Mouse (Mus musculus) kidney, embryonic 14.5 days (tissue): ENCODE measurements around the gene Mapkapk2. TPM values are rescaled to one million over a fixed set of nuclear protein-coding genes. Genes with fewer than 3 reads are reported as not detected.

Experiments
- ATAC-seq: fragments of 200-750 bp; cut with Nextera tagmentation; 2 replicates; pipeline ENCODE4 v1.8.0; 2017; ENCODE audit warnings: moderate number of reproducible peaks, mild to moderate bottlenecking, moderate TSS enrichment, moderate library complexity; ENCODE audit not compliant: low FRiP score, low TSS enrichment
- H3K27ac ChIP-seq: fragments of 300-500 bp; sonication (generic); 2 replicates; pipeline ENCODE4 v1.5.1; 2014; ENCODE audit warnings: low read depth, mild to moderate bottlenecking, low read length, moderate library complexity, mixed read lengths
- H3K27me3 ChIP-seq: fragments of 300-500 bp; sonication (generic); 2 replicates; pipeline ENCODE4 v1.6.1; 2014; ENCODE audit warnings: mild to moderate bottlenecking, low read length; ENCODE audit not compliant: control insufficient read depth, insufficient read depth
- H3K36me3 ChIP-seq: fragments of 300-500 bp; sonication (generic); 2 replicates; pipeline ENCODE4 v1.6.1; 2014; ENCODE audit warnings: low read length, mixed read lengths; ENCODE audit not compliant: control insufficient read depth, insufficient read depth
- H3K4me1 ChIP-seq: fragments of 300-500 bp; sonication (generic); 2 replicates; pipeline ENCODE4 v1.6.1; 2014; ENCODE audit warnings: low read length, mixed read lengths; ENCODE audit not compliant: control insufficient read depth, insufficient read depth
- H3K4me2 ChIP-seq: fragments of 300-500 bp; sonication (generic); replicated peaks from 2 replicates; pipeline ENCODE4 v1.6.1; 2014; ENCODE audit warnings: low read depth, mild to moderate bottlenecking, low read length
- H3K4me3 ChIP-seq: fragments of 300-500 bp; sonication (generic); 2 replicates; pipeline ENCODE4 v1.5.1; 2014; ENCODE audit warnings: mild to moderate bottlenecking, low read length
- H3K9ac ChIP-seq: fragments of 300-500 bp; sonication (generic); 2 replicates; pipeline ENCODE4 v1.6.1; 2014; ENCODE audit warnings: low read depth, mild to moderate bottlenecking, low read length, moderate library complexity
- H3K9me3 ChIP-seq: fragments of 300-500 bp; sonication (generic); 2 replicates; pipeline ENCODE4 v1.6.1; 2016; ENCODE audit warnings: low read length; ENCODE audit not compliant: control insufficient read depth
- whole genome bisulfite sequencing: fragments of 180-500 bp; shearing (Covaris S2); extraction: QIAGEN DNeasy Blood & Tissue Kit; methylation state at CpG from one replicate; pipeline ENCODE4 v1.1.7; 2014; 5-methylcytosine and 5-hydroxymethylcytosine counted together
- polyA plus RNA-seq: library from polyadenylated mRNA; unstranded; fragments of >200 nt; fragmentation: Nextera tagmentation; extraction: Ambion mirVana; gene quantifications from 2 replicates; pipeline ENCODE4 v1.2.1, GENCODE M21; 2014

The Mapkapk2 gene
- polyA plus RNA-seq, 1 experiment from 2014 or later, result 62.8 TPM

- peaks cover 31% of the 10 kb centered on the region for H3K4me1 ChIP-seq
- peak overlapping the region; percentile 94 for H3K9ac ChIP-seq
- peak overlapping the region; percentile 81 for H3K27ac ChIP-seq
- H3K36me3 ChIP-seq, result no peaks in the 10 kb centered on the region
- H3K9me3 ChIP-seq, result no peaks in the 10 kb centered on the region
- H3K4me2 ChIP-seq, result peak overlapping the region; percentile 79
- peak overlapping the region; percentile 95 for H3K4me3 ChIP-seq
- ATAC-seq, result peak; percentile 67
- under 1% methylated on average over 82 of the region's 98 CpGs for WGBS
- H3K27me3 ChIP-seq, result no peaks in the 10 kb centered on the region
Measured at GRCm38 (mm10) chr1:131096803-131097699, 575 bp downstream of the Mapkapk2 start.

GRCm38 (mm10) chr1:131096132-131096695 lies 1.4 kb downstream of the Mapkapk2 start:
- H3K27me3 ChIP-seq, result no peaks in the 10 kb centered on the region
- H3K4me1 ChIP-seq, result peaks cover 35% of the 10 kb centered on the region
- H3K9ac ChIP-seq, result peak overlapping the region; percentile 94
- H3K27ac ChIP-seq, result peak overlapping the region; percentile 81
- 18% methylated on average over 9 of the region's 9 CpGs for WGBS
- ATAC-seq, result no peak
- H3K4me3 ChIP-seq, result peak overlapping the region; percentile 95
- no peaks in the 10 kb centered on the region for H3K36me3 ChIP-seq
- no peaks in the 10 kb centered on the region for H3K9me3 ChIP-seq
- peak overlapping the region; percentile 79 for H3K4me2 ChIP-seq

- Histone ChIP-seq H3K9me3 (no peaks in the 10 kb centered on the region), H3K27me3 (no peaks in the 10 kb centered on the region), H3K27ac (no peak overlapping the region), H3K4me3 (peak overlapping the region; percentile 95), H3K4me2 (peak overlapping the region; percentile 79), H3K36me3 (no peaks in the 10 kb centered on the region), H3K9ac (peak overlapping the region; percentile 94; the same call in 1 of the 2 replicates), H3K4me1 (peaks cover 41% of the 10 kb centered on the region)
- no peak for ATAC-seq
- WGBS, result 34% methylated on average over 8 of the region's 8 CpGs
Measured at GRCm38 (mm10) chr1:131095574-131095973, 2.1 kb downstream of the Mapkapk2 start.

- H3K4me1 ChIP-seq, result peaks cover 58% of the 10 kb centered on the region
Measured at GRCm38 (mm10) chr1:131093889-131094288, 3.7 kb downstream of the Mapkapk2 start.

GRCm38 (mm10) chr1:131092846-131093245 lies 4.8 kb downstream of the Mapkapk2 start:
- Histone ChIP-seq H3K9ac (no peak overlapping the region), H3K4me3 (no peak overlapping the region), H3K27me3 (no peaks in the 10 kb centered on the region), H3K27ac (no peak overlapping the region), H3K36me3 (no peaks in the 10 kb centered on the region), H3K4me1 (peaks cover 66% of the 10 kb centered on the region), H3K4me2 (no peak overlapping the region), H3K9me3 (no peaks in the 10 kb centered on the region)
- ATAC-seq, result no peak
- WGBS, result 90% methylated on average over 3 of the region's 3 CpGs

More at GRCm38 (mm10) chr1:131093889-131094288, 3.7 kb downstream of the Mapkapk2 start:
- Histone ChIP-seq H3K4me2 (no peak overlapping the region), H3K27me3 (no peaks in the 10 kb centered on the region), H3K36me3 (no peaks in the 10 kb centered on the region), H3K27ac (no peak overlapping the region), H3K9ac (no peak overlapping the region), H3K4me3 (no peak overlapping the region), H3K9me3 (no peaks in the 10 kb centered on the region)
- WGBS, result 78% methylated on average over 8 of the region's 8 CpGs
- ATAC-seq, result no peak

GRCm38 (mm10) chr1:131092173-131092572 lies 5.5 kb downstream of the Mapkapk2 start:
- no peak overlapping the region for H3K27ac ChIP-seq
- no peaks in the 10 kb centered on the region for H3K27me3 ChIP-seq
- no peaks in the 10 kb centered on the region for H3K36me3 ChIP-seq
- WGBS, result 78% methylated on average over 3 of the region's 3 CpGs
- no peak overlapping the region for H3K4me2 ChIP-seq
- no peak overlapping the region for H3K9ac ChIP-seq
- no peak overlapping the region for H3K4me3 ChIP-seq
- no peaks in the 10 kb centered on the region for H3K9me3 ChIP-seq
- no peak for ATAC-seq
- peaks cover 72% of the 10 kb centered on the region for H3K4me1 ChIP-seq

DNA sequence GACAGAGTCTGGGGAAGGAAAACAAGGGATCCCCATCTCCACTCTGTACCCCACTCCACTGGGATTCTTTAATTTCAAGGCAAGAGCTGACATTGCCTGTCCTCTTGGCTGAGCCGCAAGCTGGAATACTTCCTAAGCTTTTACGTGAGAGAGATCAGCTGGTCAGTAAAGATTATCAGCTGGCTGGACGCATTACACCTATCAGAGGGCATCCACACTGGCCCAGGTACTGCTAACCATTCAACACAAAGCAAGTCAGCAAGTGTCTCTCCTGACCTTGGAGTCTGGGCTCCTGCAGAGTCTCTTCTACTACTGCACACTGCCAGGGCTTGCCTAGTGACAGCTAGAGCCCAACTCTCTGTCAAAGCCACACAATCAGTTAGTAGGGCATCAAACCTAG lies 6.1 kb downstream of the Mapkapk2 start:
- no peaks in the 10 kb centered on the region for H3K36me3 ChIP-seq
- H3K27ac ChIP-seq, result no peak overlapping the region
- H3K4me2 ChIP-seq, result no peak overlapping the region
- ATAC-seq, result no peak
- H3K27me3 ChIP-seq, result no peaks in the 10 kb centered on the region
- no peak overlapping the region for H3K4me3 ChIP-seq
- 86% methylated on average over 3 of the region's 3 CpGs for WGBS
- H3K9ac ChIP-seq, result no peak overlapping the region
- peaks cover 79% of the 10 kb centered on the region for H3K4me1 ChIP-seq
- no peaks in the 10 kb centered on the region for H3K9me3 ChIP-seq

DNA sequence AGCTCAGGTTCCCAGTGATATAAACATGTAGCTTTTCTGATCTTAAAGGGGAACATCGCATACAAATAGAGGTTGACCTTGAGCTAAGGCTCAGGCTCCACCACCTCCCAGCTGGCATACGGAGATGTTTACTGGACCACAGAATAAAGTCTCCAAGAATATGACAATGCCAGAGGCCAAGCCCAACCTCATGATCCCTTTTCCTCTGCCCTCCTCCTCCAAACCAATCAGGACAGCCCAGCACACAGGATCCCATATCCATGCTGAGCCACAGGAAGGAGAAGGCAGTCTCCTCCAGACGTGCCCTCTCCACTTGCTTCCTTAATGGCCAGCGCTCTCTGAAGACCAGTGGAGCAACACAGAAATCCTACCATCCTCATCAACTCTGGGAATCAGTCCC lies 6.7 kb downstream of the Mapkapk2 start:
- no peak overlapping the region for H3K9ac ChIP-seq
- H3K4me1 ChIP-seq, result peaks cover 78% of the 10 kb centered on the region
- no peak for ATAC-seq
- 63% methylated on average over 4 of the region's 4 CpGs for WGBS
- no peak overlapping the region for H3K27ac ChIP-seq
- no peaks in the 10 kb centered on the region for H3K36me3 ChIP-seq
- H3K27me3 ChIP-seq, result no peaks in the 10 kb centered on the region
- H3K4me2 ChIP-seq, result no peak overlapping the region
- no peaks in the 10 kb centered on the region for H3K9me3 ChIP-seq
- H3K4me3 ChIP-seq, result no peak overlapping the region

DNA sequence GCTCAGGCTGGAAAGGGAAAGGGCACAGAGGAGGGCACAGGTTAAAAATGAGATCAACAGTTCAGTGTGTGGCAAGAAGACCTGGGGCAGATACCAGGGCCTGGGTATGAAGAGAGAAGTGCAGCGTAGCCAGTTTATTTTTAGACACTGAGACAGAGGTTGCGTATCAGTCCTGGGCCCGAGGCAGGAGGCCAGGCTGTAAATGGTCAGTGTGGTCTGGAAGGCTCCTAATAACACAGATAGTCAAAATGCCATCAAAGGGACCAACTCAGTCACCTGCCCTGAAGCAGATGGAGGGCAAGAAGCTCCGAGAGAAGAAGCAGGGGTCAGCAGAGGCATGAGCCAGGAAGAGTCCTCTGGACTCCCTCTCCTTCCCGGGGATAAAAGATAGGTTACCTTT lies 7.4 kb downstream of the Mapkapk2 start:
- Histone ChIP-seq H3K4me3 (no peak overlapping the region), H3K27ac (no peak overlapping the region), H3K4me2 (no peak overlapping the region), H3K9ac (no peak overlapping the region), H3K4me1 (peaks cover 77% of the 10 kb centered on the region), H3K36me3 (no peaks in the 10 kb centered on the region), H3K27me3 (no peaks in the 10 kb centered on the region), H3K9me3 (no peaks in the 10 kb centered on the region)
- 72% methylated on average over 5 of the region's 5 CpGs for WGBS
- ATAC-seq, result no peak
